Mouse (Mus musculus) liver, embryonic 15.5 days (tissue): ENCODE measurements around the gene Atoh1. TPM values are rescaled to one million over a fixed set of nuclear protein-coding genes. Genes with fewer than 3 reads are reported as not detected.

Source experiments
- ATAC-seq: fragments of 200-750 bp; cut with Nextera tagmentation; 2 replicates; pipeline ENCODE4 v1.8.0; 2017; ENCODE audit warnings: moderate number of reproducible peaks, mild to moderate bottlenecking, moderate library complexity; ENCODE audit not compliant: insufficient read depth
- H3K27ac ChIP-seq: fragments of 300-500 bp; sonication (generic); replicated peaks from 2 replicates; pipeline ENCODE4 v1.5.1; 2015; ENCODE audit warnings: mild to moderate bottlenecking, inconsistent platforms
- H3K27me3 ChIP-seq: fragments of 300-500 bp; sonication (generic); 2 replicates; pipeline ENCODE4 v1.6.1; 2015; ENCODE audit warnings: mild to moderate bottlenecking, inconsistent platforms
- H3K36me3 ChIP-seq: fragments of 300-500 bp; sonication (generic); replicated peaks from 2 replicates; pipeline ENCODE4 v1.6.1; 2015; ENCODE audit warnings: moderate library complexity, mild to moderate bottlenecking, inconsistent platforms
- H3K4me1 ChIP-seq: fragments of 300-500 bp; sonication (generic); replicated peaks from 2 replicates; pipeline ENCODE4 v1.6.1; 2015; ENCODE audit warnings: inconsistent platforms
- H3K4me2 ChIP-seq: fragments of 300-500 bp; sonication (generic); 2 replicates; pipeline ENCODE4 v1.6.1; 2015; ENCODE audit warnings: moderate library complexity, mild to moderate bottlenecking, inconsistent platforms
- H3K4me3 ChIP-seq: fragments of 300-500 bp; sonication (generic); replicated peaks from 2 replicates; pipeline ENCODE4 v1.5.1; 2015; ENCODE audit warnings: mild to moderate bottlenecking, inconsistent platforms
- H3K9ac ChIP-seq: fragments of 300-500 bp; sonication (generic); 2 replicates; pipeline ENCODE4 v1.6.1; 2015; ENCODE audit warnings: moderate library complexity, mild to moderate bottlenecking, inconsistent platforms
- H3K9me3 ChIP-seq: fragments of 300-500 bp; sonication (generic); replicated peaks from 2 replicates; pipeline ENCODE4 v1.6.1; 2016; ENCODE audit warnings: inconsistent platforms
- WGBS: fragments of 180-500 bp; shearing (Covaris S2); methylation state at CpG from one replicate; pipeline ENCODE4 v1.1.7; 2015; ENCODE audit warnings: mixed read lengths; ENCODE audit not compliant: insufficient replicate concordance; 5-methylcytosine and 5-hydroxymethylcytosine counted together
- polyA plus RNA-seq: library from polyadenylated mRNA; unstranded; fragments of >200 nt; fragmentation: Nextera tagmentation; extraction: Ambion mirVana; gene quantifications from 2 replicates; pipeline ENCODE4 v1.2.1, GENCODE M21; 2015

The Atoh1 gene
- polyA plus RNA-seq, 1 experiment from 2014 or later, result not detected

DNA sequence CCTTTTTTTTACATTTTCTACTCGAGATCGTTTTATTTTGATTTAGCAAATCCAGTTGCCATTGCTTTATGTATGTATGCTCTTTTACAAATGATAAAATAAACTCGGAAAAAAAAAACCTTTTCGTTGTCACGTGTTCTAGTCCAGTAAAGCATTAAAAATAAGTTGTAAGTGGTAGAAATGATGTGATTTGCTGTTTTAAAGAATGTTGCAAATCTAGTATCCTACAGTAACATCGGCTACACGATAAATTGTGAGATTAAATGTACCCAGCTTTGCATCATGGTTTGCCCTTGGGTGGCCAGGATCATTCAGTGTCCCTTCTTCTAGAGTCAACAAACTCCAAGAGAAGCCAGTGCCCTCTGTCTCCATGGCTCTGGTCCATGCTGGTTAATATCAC is 2.2 kb downstream of the Atoh1 start:
- Histone ChIP-seq H3K9ac (no peak overlapping the region), H3K9me3 (no peaks in the 10 kb centered on the region), H3K36me3 (no peaks in the 10 kb centered on the region), H3K4me1 (peaks cover 8% of the 10 kb centered on the region; the same call in 1 of the 2 replicates), H3K27ac (no peak overlapping the region), H3K4me3 (no peak overlapping the region), H3K27me3 (peaks cover 90% of the 10 kb centered on the region), H3K4me2 (no peak overlapping the region)
- 7% methylated on average over 7 of the region's 7 CpGs for WGBS
- ATAC-seq, result no peak

DNA sequence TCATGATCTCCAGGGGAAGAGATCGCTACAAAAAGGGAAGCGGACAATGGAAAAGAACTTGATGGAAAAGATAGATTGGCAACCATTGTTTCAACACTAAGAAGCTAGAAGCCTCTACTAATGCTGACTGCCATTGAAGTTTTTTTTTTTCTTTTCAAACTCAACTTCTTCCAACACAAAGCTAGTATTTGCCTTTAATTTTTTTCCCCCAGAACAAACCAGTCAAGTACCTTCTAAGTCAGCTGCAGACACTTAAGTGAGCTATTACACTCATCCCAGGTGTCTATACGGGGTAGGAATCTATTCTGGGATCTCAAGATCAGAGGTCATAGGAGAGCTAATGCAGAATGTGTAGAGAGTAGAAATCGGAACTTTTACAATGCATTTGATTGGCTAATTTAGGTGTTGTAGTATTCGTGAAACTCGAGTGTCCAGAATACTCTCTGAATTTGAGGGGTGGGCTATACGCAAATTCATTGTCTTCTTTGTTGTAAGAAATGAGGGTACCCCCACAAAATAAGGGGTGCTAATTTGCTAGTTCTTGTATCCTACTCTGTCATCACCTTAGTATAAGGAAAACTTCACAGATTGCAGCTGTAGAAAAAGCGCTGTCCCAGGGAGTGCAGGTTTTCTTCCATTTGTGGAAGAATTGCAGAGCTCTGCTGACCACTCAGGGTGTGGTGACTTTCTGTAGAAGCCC is 2.8 kb downstream of the Atoh1 start:
- peaks cover 8% of the 10 kb centered on the region; the same call in 1 of the 2 replicates for H3K4me1 ChIP-seq
- H3K9ac ChIP-seq, result no peak overlapping the region
- ATAC-seq, result no peak
- H3K27me3 ChIP-seq, result peaks cover 96% of the 10 kb centered on the region
- 5% methylated on average over 8 of the region's 8 CpGs for WGBS
- H3K4me3 ChIP-seq, result no peak overlapping the region
- no peaks in the 10 kb centered on the region for H3K9me3 ChIP-seq
- H3K4me2 ChIP-seq, result no peak overlapping the region
- no peaks in the 10 kb centered on the region for H3K36me3 ChIP-seq
- H3K27ac ChIP-seq, result no peak overlapping the region

DNA sequence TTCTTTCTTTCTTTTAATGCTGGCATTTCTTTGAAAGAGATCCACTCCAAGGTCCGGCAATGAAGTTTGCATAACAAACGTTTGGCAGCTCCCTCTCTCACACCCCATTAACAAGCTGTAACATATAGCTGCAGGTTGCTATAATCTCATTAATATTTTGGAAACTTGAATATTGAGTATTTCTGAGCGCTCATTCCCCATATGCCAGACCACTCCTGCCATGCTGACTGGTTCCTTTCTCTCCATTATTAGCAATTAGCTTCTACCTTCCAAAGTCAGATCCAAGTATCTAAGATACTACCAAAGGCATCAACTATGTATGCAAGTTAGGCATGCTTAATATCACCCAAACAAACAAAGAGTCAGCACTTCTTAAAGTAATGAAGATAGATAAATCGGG is 4.4 kb downstream of the Atoh1 start:
- ATAC-seq, result no peak
- Histone ChIP-seq H3K9ac (no peak overlapping the region), H3K4me1 (peaks cover 8% of the 10 kb centered on the region; the same call in 1 of the 2 replicates), H3K9me3 (no peaks in the 10 kb centered on the region), H3K36me3 (no peaks in the 10 kb centered on the region), H3K27ac (no peak overlapping the region), H3K4me2 (no peak overlapping the region), H3K4me3 (no peak overlapping the region), H3K27me3 (peaks cover 82% of the 10 kb centered on the region)
- WGBS, result 7% methylated on average over 4 of the region's 4 CpGs

DNA sequence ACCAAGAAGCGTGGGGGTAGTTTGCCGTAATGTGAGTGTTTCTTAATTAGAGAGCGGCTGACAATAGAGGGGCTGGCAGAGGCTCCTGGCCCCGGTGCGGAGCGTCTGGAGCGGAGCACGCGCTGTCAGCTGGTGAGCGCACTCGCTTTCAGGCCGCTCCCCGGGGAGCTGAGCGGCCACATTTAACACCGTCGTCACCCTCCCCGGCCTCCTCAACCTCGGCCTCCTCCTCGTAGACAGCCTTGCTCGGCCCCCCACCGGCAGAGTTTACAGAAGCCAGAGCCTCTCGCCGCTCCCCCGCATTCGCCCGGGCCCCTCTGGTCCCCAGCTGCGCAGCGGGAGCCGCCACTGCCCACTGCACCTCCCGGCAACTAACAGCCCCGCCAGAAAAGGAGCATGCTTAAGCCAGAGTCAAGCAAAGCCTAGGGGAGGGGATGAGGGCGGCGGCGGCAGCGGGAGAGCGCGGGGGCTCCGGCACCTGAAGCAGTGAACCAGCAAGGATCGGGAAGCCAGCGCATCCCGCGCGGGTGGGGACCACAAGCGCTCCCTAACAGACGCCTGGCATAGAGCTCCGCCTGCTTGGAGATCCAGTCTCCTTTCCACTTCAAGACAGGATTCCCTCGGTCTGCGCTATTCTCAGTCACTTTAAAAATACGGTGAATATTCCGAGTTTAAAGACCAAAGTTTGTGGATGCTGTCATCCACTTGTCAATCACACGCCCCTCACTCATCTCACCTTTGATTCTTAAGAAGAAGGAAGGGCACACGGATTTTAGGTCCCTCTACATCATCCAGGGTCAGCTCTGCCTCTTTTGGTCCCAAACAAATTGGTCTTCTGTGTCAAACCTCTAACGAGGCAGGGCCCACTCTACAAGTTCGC is 5.8 kb downstream of the Atoh1 start:
- peaks cover 68% of the 10 kb centered on the region for H3K27me3 ChIP-seq
- no peaks in the 10 kb centered on the region for H3K36me3 ChIP-seq
- H3K4me3 ChIP-seq, result no peak overlapping the region
- H3K9ac ChIP-seq, result no peak overlapping the region
- WGBS, result 3% methylated on average over 54 of the region's 54 CpGs
- H3K27ac ChIP-seq, result no peak overlapping the region
- no peak for ATAC-seq
- H3K4me2 ChIP-seq, result peak overlapping the region; percentile 33
- no peaks in the 10 kb centered on the region for H3K9me3 ChIP-seq
- H3K4me1 ChIP-seq, result 0 out of 2 replicates have a peak, but pooled peaks cover 2% of the 10 kb centered on the region

DNA sequence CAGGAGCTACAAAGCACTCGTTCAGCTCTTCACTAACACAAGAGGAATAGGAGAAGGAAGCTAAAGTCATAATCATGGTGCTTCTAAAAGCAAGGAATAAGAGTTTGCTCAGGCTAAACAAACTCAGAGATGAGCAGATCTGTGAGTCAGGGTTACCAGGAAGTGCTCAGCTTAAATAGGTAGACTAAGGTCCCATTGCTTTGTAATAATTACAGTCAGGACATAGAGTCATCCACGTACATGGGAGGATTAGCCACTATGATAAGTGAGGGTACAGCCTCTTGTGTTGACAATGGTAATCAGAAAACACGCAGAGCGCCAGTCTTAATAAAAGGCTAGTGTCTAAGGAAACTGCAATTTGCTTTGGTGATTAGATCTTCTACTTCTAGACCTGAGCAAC is 7.4 kb downstream of the Atoh1 start:
- Histone ChIP-seq H3K9me3 (no peaks in the 10 kb centered on the region), H3K4me1 (no peaks in the 10 kb centered on the region), H3K27me3 (peaks cover 54% of the 10 kb centered on the region), H3K36me3 (no peaks in the 10 kb centered on the region), H3K27ac (no peak overlapping the region), H3K4me2 (no peak overlapping the region), H3K4me3 (no peak overlapping the region), H3K9ac (no peak overlapping the region)
- 39% methylated on average over 4 of the region's 4 CpGs for WGBS
- ATAC-seq, result no peak

DNA sequence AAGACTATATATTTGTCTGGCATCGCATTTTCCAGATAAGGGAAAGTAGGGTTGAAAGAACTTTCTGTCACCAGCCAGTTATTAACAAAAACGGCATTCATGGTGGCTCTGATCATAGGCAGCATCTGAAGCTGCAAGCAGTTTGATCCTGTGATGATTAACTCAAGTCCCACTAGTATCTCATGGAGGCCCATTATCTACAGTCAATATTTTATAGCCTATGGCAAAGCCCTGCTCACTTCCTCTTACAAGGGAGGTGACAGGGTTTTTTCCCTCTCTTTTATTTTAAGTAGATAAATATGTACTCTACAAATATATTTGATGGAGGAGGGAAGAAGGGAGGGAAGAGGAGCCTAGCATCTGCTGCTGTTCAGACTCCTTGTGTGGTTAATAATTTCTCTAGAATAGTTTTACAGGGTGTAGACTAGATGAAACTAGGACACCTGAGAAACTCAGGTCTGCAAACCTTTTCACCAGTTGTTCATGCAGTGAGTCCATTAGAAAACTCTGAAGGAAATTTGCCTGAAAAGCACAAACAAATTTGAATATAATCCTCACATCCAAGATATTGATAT is 14.1 kb downstream of the Atoh1 start:
- ATAC-seq, result no peak
- 44% methylated on average over 2 of the region's 2 CpGs for WGBS
- Histone ChIP-seq H3K4me2 (no peak overlapping the region), H3K27me3 (no peaks in the 10 kb centered on the region), H3K4me3 (no peak overlapping the region), H3K36me3 (no peaks in the 10 kb centered on the region), H3K27ac (no peak overlapping the region), H3K4me1 (no peaks in the 10 kb centered on the region), H3K9me3 (no peaks in the 10 kb centered on the region), H3K9ac (no peak overlapping the region)

DNA sequence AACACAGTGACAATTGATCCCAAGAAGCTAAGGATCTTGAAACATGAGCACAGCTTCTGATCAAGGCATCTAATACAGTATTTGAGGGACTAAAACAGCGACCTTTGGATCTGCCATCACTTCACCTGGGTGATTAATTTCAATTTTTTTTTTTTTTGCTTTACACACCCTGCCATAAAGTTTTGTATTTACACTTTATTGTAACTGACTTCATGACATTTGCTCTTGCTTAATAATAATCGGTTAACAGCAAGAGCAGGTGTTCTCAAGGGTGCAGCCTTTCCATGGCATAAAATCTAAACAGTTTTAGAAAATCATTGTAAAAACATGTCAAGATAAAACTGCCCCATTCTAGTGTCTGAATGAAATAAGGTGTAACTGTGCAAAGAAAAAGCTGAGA is 25.6 kb downstream of the Atoh1 start:
- no peaks in the 10 kb centered on the region for H3K36me3 ChIP-seq
- H3K9me3 ChIP-seq, result no peaks in the 10 kb centered on the region
- H3K9ac ChIP-seq, result no peak overlapping the region
- H3K4me2 ChIP-seq, result no peak overlapping the region
- H3K4me1 ChIP-seq, result no peaks in the 10 kb centered on the region
- no peak overlapping the region for H3K27ac ChIP-seq
- H3K4me3 ChIP-seq, result no peak overlapping the region
- WGBS, result 52% methylated on average over 2 of the region's 2 CpGs
- no peaks in the 10 kb centered on the region for H3K27me3 ChIP-seq
- ATAC-seq, result no peak

DNA sequence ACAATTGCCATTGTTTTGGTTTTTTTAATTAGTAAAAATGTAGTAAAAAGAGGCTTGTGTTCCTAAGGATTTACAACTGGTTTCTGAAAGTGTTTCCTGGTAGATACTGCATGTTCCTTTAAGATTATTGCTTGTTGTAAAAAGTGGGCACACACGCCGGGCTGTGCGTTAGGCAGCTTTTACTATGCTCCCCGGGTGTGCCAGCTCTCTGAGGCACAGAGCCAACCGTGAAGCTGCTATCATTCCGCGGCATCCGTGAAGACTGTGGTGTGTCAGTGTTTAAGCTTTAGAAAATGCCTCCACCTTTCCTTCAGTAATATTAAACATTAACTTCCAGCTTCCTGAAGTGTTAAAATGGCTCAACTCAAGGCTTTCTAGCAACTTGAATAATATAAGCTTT is 35.0 kb downstream of the Atoh1 start:
- Histone ChIP-seq H3K4me3 (no peak overlapping the region), H3K27ac (no peak overlapping the region), H3K9me3 (no peaks in the 10 kb centered on the region), H3K4me2 (no peak overlapping the region), H3K27me3 (no peaks in the 10 kb centered on the region), H3K4me1 (no peaks in the 10 kb centered on the region), H3K36me3 (no peaks in the 10 kb centered on the region), H3K9ac (no peak overlapping the region)
- ATAC-seq, result no peak
- WGBS, result 60% methylated on average over 8 of the region's 8 CpGs

DNA sequence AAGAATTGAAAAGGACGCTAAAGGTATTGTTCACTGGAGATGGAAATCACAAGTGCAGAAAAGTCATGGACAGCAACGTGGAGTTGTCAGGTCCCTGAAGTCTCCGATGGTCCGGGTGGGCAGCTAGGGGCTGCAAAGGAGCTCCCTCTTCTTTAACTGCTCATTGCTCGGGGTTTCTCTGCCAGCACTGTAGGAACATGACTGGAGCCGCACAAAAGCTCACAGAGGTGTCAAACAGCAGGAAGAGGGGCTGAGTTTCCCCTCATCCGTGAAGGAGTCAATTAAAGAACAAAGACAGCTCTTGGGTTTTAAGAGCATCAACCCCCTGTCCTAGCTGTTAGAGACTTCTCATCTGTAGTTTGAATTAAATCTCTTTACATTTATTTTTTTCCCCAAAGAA is 44.5 kb downstream of the Atoh1 start:
- no peak for ATAC-seq
- no peak overlapping the region for H3K9ac ChIP-seq
- no peak overlapping the region for H3K4me2 ChIP-seq
- H3K9me3 ChIP-seq, result no peaks in the 10 kb centered on the region
- H3K36me3 ChIP-seq, result no peaks in the 10 kb centered on the region
- H3K4me3 ChIP-seq, result no peak overlapping the region
- no peaks in the 10 kb centered on the region for H3K4me1 ChIP-seq
- no peak overlapping the region for H3K27ac ChIP-seq
- 13% methylated on average over 7 of the region's 7 CpGs for WGBS
- H3K27me3 ChIP-seq, result no peaks in the 10 kb centered on the region
